Mouse (Mus musculus) CH12.LX (cell line): Measurements from ENCODE around the gene Mycn.

Experiments
- BHLHE40 ChIP-seq: IDR thresholded peaks from 2 replicates; pipeline ENCODE4 v1.6.1; 2011; ENCODE audit warnings: mild to moderate bottlenecking, low read depth, low read length, improper control_type of control experiment
- CHD1 ChIP-seq: IDR thresholded peaks from 2 replicates; pipeline ENCODE4 v1.6.1; 2012; ENCODE audit warnings: low read depth, low read length, improper control_type of control experiment, inconsistent platforms
- CTCF ChIP-seq, 2 experiments: IDR thresholded peaks in 1 of 2; conservative IDR thresholded peaks in 1 of 2; 2 replicates each; pipeline ENCODE4 v1.5.1; 2011 to 2012; ENCODE audit warnings: low read depth in 2 of 2, low read length in 2 of 2, improper control_type of control experiment in 1 of 2, inconsistent platforms in 1 of 2, mild to moderate bottlenecking in 1 of 2, moderate library complexity in 1 of 2
- E2F4 ChIP-seq: IDR thresholded peaks from 2 replicates; pipeline ENCODE4 v1.6.1; 2011; ENCODE audit warnings: low read depth, low read length, improper control_type of control experiment; ENCODE audit not compliant: insufficient replicate concordance
- EP300 ChIP-seq: IDR thresholded peaks from 2 replicates; pipeline ENCODE4 v1.6.1; 2011; ENCODE audit warnings: low read length, improper control_type of control experiment
- MAX ChIP-seq: IDR thresholded peaks from 2 replicates; pipeline ENCODE4 v1.6.1; 2011; ENCODE audit warnings: low read length, improper control_type of control experiment
- NELFE ChIP-seq: IDR thresholded peaks from 2 replicates; pipeline ENCODE4 v1.6.1; 2011; ENCODE audit warnings: low read depth, low read length, improper control_type of control experiment
- POLR2A ChIP-seq: IDR thresholded peaks from 2 replicates; pipeline ENCODE4 v1.6.1; 2011; ENCODE audit warnings: low read depth, mild to moderate bottlenecking, improper control_type of control experiment, low read length
- SIN3A ChIP-seq: IDR thresholded peaks from 2 replicates; pipeline ENCODE4 v1.6.1; 2012; ENCODE audit warnings: low read length, improper control_type of control experiment, inconsistent platforms
- USF1 ChIP-seq: IDR thresholded peaks from 2 replicates; pipeline ENCODE4 v1.6.1; 2014; ENCODE audit warnings: low read depth, mild to moderate bottlenecking, inconsistent platforms, low read length, improper control_type of control experiment
- ZNF384 ChIP-seq: IDR thresholded peaks from 2 replicates; pipeline ENCODE4 v1.6.1; 2012; ENCODE audit warnings: low read depth, low read length, improper control_type of control experiment, inconsistent platforms

DNA sequence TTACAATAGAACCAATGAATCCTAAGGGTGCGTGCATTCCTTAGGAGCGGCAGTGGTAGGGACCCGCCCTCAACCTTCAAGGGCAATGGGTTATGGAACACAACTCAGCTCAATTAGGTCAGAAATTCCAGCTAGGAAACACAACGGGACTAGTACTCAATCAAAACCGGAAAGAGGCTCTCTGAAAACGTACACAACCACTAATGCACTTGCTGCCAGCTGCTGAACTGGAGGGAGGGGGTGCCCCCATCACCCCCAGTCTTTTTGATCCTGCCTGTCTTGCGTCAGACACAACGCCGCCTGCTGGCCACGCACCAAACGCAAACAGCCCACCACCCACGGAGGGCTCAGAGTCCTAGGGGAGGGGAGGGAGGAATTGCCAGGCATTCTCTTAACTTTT is 2.9 kb downstream of the Mycn start:
- TF ChIP-seq BHLHE40 (no peak), ZNF384 (no peak), CHD1 (no peak), EP300 (no peak), USF1 (no peak), POLR2A (no peak), CTCF (conservative IDR thresholded peaks at IDR 0.05 in 1 of 2, IDR thresholded peaks at IDR 0.05 in 1 of 2; ENCODE audit: low read depth in 2 of 2, low read length in 2 of 2) (no peak), E2F4 (no peak), MAX (no peak), NELFE (no peak), SIN3A (no peak)
